Mouse (Mus musculus) heart, embryonic 14.5 days (tissue): ENCODE results near the gene Aaed1. TPM values are rescaled to one million over a fixed set of nuclear protein-coding genes. Genes with fewer than 3 reads are reported as not detected.

Source experiments
- ATAC-seq: fragments of 200-750 bp; cut with Nextera tagmentation; 2 replicates; pipeline ENCODE4 v1.8.0; 2017; ENCODE audit warnings: low read depth, moderate TSS enrichment; ENCODE audit not compliant: insufficient number of reproducible peaks, insufficient read depth, low FRiP score
- H3K27ac ChIP-seq, 2 experiments: fragments of 200-500 bp in 1 of 2; fragments of 300-500 bp in 1 of 2; sonication (generic) in 1 of 2; replicated peaks in 1 of 2; 2 replicates each; pipeline ENCODE4 v1.5.1; 2012 to 2014; ENCODE audit warnings: low read depth in 2 of 2, low read length in 2 of 2, control low read depth in 1 of 2, mild to moderate bottlenecking in 1 of 2, mixed read lengths in 1 of 2; ENCODE audit not compliant: control insufficient read depth in 1 of 2, insufficient read depth in 1 of 2
- H3K27me3 ChIP-seq: fragments of 300-500 bp; sonication (generic); 2 replicates; pipeline ENCODE4 v1.6.1; 2014; ENCODE audit warnings: mild to moderate bottlenecking, low read length, control low read depth; ENCODE audit not compliant: control insufficient read depth, insufficient read depth
- H3K36me3 ChIP-seq: fragments of 300-500 bp; sonication (generic); 2 replicates; pipeline ENCODE4 v1.6.1; 2014; ENCODE audit warnings: mild to moderate bottlenecking, control low read depth, low read length, mixed read lengths; ENCODE audit not compliant: control insufficient read depth, insufficient read depth
- H3K4me1 ChIP-seq, 2 experiments: fragments of 200-500 bp in 1 of 2; fragments of 300-500 bp in 1 of 2; sonication (generic) in 1 of 2; 2 replicates each; pipeline ENCODE4 v1.6.1; 2012 to 2014; ENCODE audit warnings: low read length in 2 of 2, control low read depth in 1 of 2, mixed read lengths in 1 of 2; ENCODE audit not compliant: control insufficient read depth in 2 of 2, insufficient read depth in 2 of 2
- H3K4me2 ChIP-seq: fragments of 300-500 bp; sonication (generic); 2 replicates; pipeline ENCODE4 v1.6.1; 2014; ENCODE audit warnings: mild to moderate bottlenecking, low read length
- H3K4me3 ChIP-seq, 2 experiments: fragments of 200-500 bp in 1 of 2; fragments of 300-500 bp in 1 of 2; sonication (generic) in 1 of 2; 2 replicates each; pipeline ENCODE4 v1.5.1; 2012 to 2014; ENCODE audit warnings: low read length in 2 of 2, mild to moderate bottlenecking in 2 of 2, control low read depth in 1 of 2, low read depth in 1 of 2, moderate library complexity in 1 of 2; ENCODE audit not compliant: control insufficient read depth in 1 of 2, insufficient read depth in 1 of 2
- H3K9ac ChIP-seq: fragments of 300-500 bp; sonication (generic); 2 replicates; pipeline ENCODE4 v1.6.1; 2014; ENCODE audit warnings: mild to moderate bottlenecking, low read length
- H3K9me3 ChIP-seq: fragments of 300-500 bp; sonication (generic); 2 replicates; pipeline ENCODE4 v1.6.1; 2016; ENCODE audit warnings: low read length, control low read depth; ENCODE audit not compliant: control insufficient read depth
- WGBS: fragments of 180-500 bp; shearing (Covaris S2); extraction: QIAGEN DNeasy Blood & Tissue Kit; methylation state at CpG from one replicate; pipeline ENCODE4 v1.1.7; 2014; 5-methylcytosine and 5-hydroxymethylcytosine counted together
- polyA plus RNA-seq: library from polyadenylated mRNA; unstranded; fragments of >200 nt; fragmentation: Nextera tagmentation; extraction: Ambion mirVana; gene quantifications from 2 replicates; pipeline ENCODE4 v1.2.1, GENCODE M21; 2014

Gene Aaed1
- polyA plus RNA-seq, 1 experiment from 2014 or later = 78.3 TPM

DNA sequence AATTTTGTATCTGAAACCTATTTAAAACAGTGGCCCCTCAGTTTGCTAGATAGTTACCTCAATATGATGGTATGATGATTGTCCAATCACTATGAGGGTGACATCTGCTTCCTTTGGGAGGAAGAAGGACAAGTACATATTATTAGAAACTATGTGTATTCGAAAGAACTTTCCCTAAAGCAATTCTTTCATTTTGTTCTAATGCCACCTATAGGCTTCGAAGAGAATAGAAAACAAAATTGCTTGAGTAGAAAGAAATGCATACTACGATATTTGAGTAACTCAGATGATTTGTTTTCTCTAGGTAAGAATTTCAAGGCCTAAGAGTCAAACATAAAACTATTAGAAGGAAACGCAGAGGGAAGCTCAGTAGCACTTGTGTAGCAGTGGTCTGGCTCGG, 3.5 kb downstream of the Aaed1 start:
- WGBS = 55% methylated on average over 5 of the region's 5 CpGs
- peak overlapping the region; percentile 73 for H3K4me2 ChIP-seq
- no peaks in the 10 kb centered on the region for H3K27me3 ChIP-seq
- 0 out of 4 replicates have a peak overlapping the region, but pooled peaks of 1 of the 2 experiments have one; percentile 98 for H3K27ac ChIP-seq
- H3K36me3 ChIP-seq = peaks cover 43% of the 10 kb centered on the region
- ATAC-seq = no peak
- no peak overlapping the region for H3K4me3 ChIP-seq
- no peaks in the 10 kb centered on the region for H3K9me3 ChIP-seq
- H3K9ac ChIP-seq = no peak overlapping the region
- peaks cover 13 to 24% of the 10 kb centered on the region in 2 experiments for H3K4me1 ChIP-seq

DNA sequence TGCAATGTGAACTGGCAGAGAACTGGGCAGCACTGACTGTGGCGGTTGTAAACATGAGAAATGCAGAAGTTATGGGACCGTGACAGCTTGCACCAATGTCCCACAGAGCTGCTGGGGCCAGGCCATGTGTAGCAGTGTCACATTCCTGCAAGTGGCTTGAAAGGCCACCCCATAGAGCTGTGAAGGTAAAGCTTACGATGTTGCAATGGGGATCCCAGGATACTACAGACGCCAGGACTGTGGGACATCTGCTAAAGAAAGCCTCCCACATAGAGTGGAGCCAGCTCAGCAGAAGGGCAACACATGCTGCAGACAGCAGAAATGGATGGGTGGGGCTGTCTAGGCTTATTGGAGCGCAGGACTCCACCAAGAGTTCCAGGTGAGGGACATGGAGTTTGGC, 5.0 kb downstream of the Aaed1 start:
- Histone ChIP-seq H3K27ac (no peak overlapping the region), H3K4me3 (no peak overlapping the region), H3K4me1 (peaks cover 13 to 24% of the 10 kb centered on the region in 2 experiments), H3K4me2 (no peak overlapping the region), H3K9ac (no peak overlapping the region), H3K27me3 (no peaks in the 10 kb centered on the region), H3K9me3 (no peaks in the 10 kb centered on the region), H3K36me3 (peaks cover 56% of the 10 kb centered on the region)
- WGBS = 84% methylated on average over 5 of the region's 5 CpGs
- ATAC-seq = no peak

DNA sequence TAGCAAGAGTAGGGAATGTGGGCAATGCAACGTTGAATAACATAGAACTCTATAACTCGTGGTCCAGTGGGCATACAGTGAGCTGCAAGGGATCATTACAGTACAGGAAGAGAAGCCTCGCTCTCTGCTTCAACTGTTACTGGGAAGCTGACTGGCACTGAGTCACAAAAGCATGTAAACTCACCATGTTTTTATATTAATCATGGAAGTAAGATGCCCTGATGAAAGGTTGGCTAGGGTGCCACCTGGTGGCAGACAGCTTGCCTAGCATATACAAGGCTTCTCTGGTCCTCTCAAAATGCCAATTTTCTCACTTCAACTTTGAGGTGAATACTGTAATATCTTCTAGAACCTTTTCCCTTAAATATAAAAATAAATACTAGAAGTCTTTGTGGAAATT, 6.4 kb downstream of the Aaed1 start:
- Histone ChIP-seq H3K9me3 (no peaks in the 10 kb centered on the region), H3K9ac (no peak overlapping the region), H3K4me3 (no peak overlapping the region), H3K27me3 (no peaks in the 10 kb centered on the region), H3K4me1 (peaks cover 13 to 19% of the 10 kb centered on the region in 2 experiments), H3K36me3 (peaks cover 65% of the 10 kb centered on the region), H3K27ac (no peak overlapping the region), H3K4me2 (no peak overlapping the region)
- no peak for ATAC-seq
- 76% methylated on average over 3 of the region's 3 CpGs for WGBS

DNA sequence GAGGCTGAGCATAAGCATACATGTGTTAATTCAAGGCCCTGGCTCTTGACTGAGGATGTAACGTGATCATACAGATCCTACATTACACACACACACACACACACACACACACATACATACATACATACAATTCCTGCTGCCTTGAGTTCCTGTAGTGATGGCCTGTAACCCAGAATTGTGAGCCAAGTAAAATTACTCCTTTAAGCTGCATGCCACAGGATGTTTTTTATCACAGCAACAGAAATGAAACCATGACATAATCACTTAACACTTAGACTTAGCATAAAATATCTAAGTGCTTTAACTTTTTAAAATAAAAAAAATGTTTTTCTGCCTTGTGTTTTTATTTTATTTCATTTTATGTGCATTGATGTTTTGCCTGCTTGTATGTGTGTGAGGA, 13.4 kb downstream of the Aaed1 start:
- Histone ChIP-seq H3K9ac (no peak overlapping the region), H3K27ac (no peak overlapping the region), H3K4me1 (peaks cover 0 to 2% of the 10 kb centered on the region in 2 experiments; a peak in 1 of 4 replicates), H3K4me2 (no peak overlapping the region), H3K27me3 (no peaks in the 10 kb centered on the region), H3K36me3 (peaks cover 69% of the 10 kb centered on the region), H3K9me3 (no peaks in the 10 kb centered on the region), H3K4me3 (no peak overlapping the region)
- no peak for ATAC-seq
- 96% methylated on average over 1 of the region's 1 CpGs for WGBS

DNA sequence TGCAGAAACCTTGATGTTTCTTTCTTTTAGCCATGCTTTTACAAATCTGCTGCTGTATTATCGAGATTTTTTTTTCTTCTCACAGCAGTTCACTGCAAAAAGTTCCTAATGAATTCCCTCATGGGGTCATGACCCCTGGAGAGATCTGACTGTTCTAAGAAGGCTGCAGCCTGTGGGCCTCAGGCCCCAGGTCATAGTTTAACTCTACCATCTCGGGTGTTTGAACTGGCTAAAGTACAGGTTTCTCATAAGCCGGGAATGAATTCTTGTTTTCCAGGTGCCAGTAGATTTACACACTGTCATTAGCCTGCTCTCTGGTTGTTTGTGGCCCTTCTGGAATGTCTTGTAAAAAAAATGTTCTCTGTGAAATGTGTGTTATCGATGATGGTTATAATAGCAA, 25.7 kb downstream of the Aaed1 start:
- Histone ChIP-seq H3K4me3 (no peak overlapping the region), H3K27ac (no peak overlapping the region), H3K9ac (no peak overlapping the region), H3K36me3 (peaks cover 25% of the 10 kb centered on the region), H3K4me1 (peaks cover 0 to 4% of the 10 kb centered on the region in 2 experiments; a peak in 1 of 4 replicates), H3K4me2 (no peak overlapping the region), H3K27me3 (no peaks in the 10 kb centered on the region), H3K9me3 (peaks cover 5% of the 10 kb centered on the region)
- WGBS = 60% methylated on average over 4 of the region's 4 CpGs
- no peak for ATAC-seq

DNA sequence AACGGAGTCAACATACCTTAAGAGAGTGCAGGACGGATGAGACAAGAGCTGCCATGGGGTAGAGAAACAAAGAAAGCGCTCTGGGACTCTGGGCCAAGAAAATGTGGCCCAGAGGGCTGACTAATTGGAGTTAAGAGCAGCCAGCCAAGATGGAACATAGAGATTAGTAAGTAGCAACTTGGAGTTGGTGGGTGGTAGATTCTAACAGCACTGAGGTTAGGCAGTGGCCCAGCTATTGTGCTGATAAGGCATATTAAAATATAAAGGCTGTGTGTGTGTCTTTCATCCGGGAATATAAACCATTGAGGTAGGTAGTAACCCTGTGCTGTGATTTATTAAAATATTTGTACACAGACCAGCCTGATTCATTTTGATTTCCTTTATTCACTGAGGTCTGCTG, 26.2 kb downstream of the Aaed1 start:
- no peak overlapping the region for H3K4me2 ChIP-seq

DNA sequence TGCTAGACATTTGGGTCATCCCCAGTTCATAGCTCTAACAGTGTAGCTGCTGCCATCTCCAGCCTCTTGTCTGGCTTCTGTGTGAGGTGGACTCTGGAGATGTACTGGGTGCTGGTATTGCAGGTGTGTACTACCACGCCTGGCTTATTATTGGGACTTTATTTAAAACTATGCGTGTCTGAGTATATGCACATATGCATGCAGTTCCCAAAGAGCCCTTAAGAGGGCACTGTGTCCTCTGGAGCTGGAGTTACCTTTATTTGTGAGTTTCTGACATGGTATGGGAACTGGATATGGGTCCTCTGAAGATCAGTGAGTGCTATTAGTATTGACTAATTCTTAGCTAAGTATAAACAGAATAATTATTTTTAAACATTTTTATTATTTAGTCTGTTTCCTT, 27.8 kb downstream of the Aaed1 start:
- H3K27me3 ChIP-seq = no peaks in the 10 kb centered on the region
- 90% methylated on average over 2 of the region's 2 CpGs for WGBS
- peaks cover 5% of the 10 kb centered on the region for H3K9me3 ChIP-seq
- no peak overlapping the region for H3K4me2 ChIP-seq
- peaks cover 14% of the 10 kb centered on the region for H3K36me3 ChIP-seq
- no peak overlapping the region for H3K27ac ChIP-seq
- H3K4me1 ChIP-seq = peaks cover 0 to 4% of the 10 kb centered on the region in 2 experiments; a peak in 1 of 4 replicates
- no peak overlapping the region for H3K4me3 ChIP-seq
- no peak for ATAC-seq
- no peak overlapping the region for H3K9ac ChIP-seq

More for the DNA sequence above, 26.2 kb downstream of the Aaed1 start:
- H3K4me3 ChIP-seq = no peak overlapping the region
- H3K27ac ChIP-seq = no peak overlapping the region
- 78% methylated on average over 4 of the region's 4 CpGs for WGBS
- H3K27me3 ChIP-seq = no peaks in the 10 kb centered on the region
- H3K9ac ChIP-seq = no peak overlapping the region
- no peak for ATAC-seq
- peaks cover 20% of the 10 kb centered on the region for H3K36me3 ChIP-seq
- peaks cover 5% of the 10 kb centered on the region for H3K9me3 ChIP-seq
- peaks cover 0 to 4% of the 10 kb centered on the region in 2 experiments; a peak in 1 of 4 replicates for H3K4me1 ChIP-seq

DNA sequence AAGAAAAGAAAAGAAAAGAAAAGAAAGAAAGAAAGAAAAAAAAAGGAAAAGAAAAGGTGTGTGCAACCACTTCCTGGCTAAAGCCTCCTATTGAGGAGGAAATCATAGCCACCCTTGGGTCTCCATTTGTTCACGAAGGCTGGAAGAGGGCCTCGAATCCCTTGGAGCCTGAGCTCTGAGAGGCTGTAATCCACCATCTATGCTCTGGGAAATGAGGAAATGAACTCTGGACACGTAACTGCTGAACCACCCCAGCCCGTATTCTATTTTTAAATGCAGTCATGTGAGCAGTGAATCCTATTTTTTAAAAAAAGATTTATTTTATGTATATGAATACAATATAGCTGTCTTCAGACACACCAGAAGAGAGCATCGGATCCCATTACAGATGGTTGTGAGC, 31.6 kb downstream of the Aaed1 start:
- Histone ChIP-seq H3K9ac (no peak overlapping the region), H3K27ac (no peak overlapping the region), H3K36me3 (0 out of 2 replicates have a peak, but pooled peaks cover 3% of the 10 kb centered on the region), H3K4me1 (no peaks in the 10 kb centered on the region), H3K4me2 (no peak overlapping the region), H3K9me3 (peaks cover 5% of the 10 kb centered on the region), H3K4me3 (no peak overlapping the region), H3K27me3 (no peaks in the 10 kb centered on the region)
- 79% methylated on average over 5 of the region's 5 CpGs for WGBS
- no peak for ATAC-seq
